Mouse (Mus musculus) lung, embryonic 15.5 days (tissue): ENCODE measurements around the gene Fam83e. TPM values are rescaled to one million over a fixed set of nuclear protein-coding genes. Genes with fewer than 3 reads are reported as not detected.

Experiments
- ATAC-seq: fragments of 200-750 bp; cut with Nextera tagmentation; 2 replicates; pipeline ENCODE4 v1.8.0; 2017; ENCODE audit warnings: moderate number of reproducible peaks, borderline replicate concordance; ENCODE audit not compliant: low FRiP score, low TSS enrichment; ENCODE audit errors: extremely low read depth
- H3K27ac ChIP-seq: fragments of 300-500 bp; sonication (generic); 2 replicates; pipeline ENCODE4 v1.5.1; 2015; ENCODE audit warnings: moderate library complexity, mild to moderate bottlenecking, inconsistent platforms
- H3K27me3 ChIP-seq: fragments of 300-500 bp; sonication (generic); 2 replicates; pipeline ENCODE4 v1.6.1; 2015; ENCODE audit warnings: inconsistent platforms
- H3K36me3 ChIP-seq: fragments of 300-500 bp; sonication (generic); 2 replicates; pipeline ENCODE4 v1.6.1; 2015; ENCODE audit warnings: inconsistent platforms
- H3K4me1 ChIP-seq: fragments of 300-500 bp; sonication (generic); 2 replicates; pipeline ENCODE4 v1.6.1; 2015; ENCODE audit warnings: inconsistent platforms
- H3K4me2 ChIP-seq: fragments of 300-500 bp; sonication (generic); 2 replicates; pipeline ENCODE4 v1.6.1; 2015; ENCODE audit warnings: inconsistent platforms, mild to moderate bottlenecking, moderate library complexity
- H3K4me3 ChIP-seq: fragments of 300-500 bp; sonication (generic); 2 replicates; pipeline ENCODE4 v1.5.1; 2015; ENCODE audit warnings: mild to moderate bottlenecking, inconsistent platforms
- H3K9ac ChIP-seq: fragments of 300-500 bp; sonication (generic); 2 replicates; pipeline ENCODE4 v1.6.1; 2015; ENCODE audit warnings: inconsistent platforms
- H3K9me3 ChIP-seq: fragments of 300-500 bp; sonication (generic); 2 replicates; pipeline ENCODE4 v1.6.1; 2016; ENCODE audit warnings: inconsistent platforms
- WGBS: fragments of 180-500 bp; shearing (Covaris S2); methylation state at CpG from one replicate; pipeline ENCODE4 v1.1.7; 2015; 5-methylcytosine and 5-hydroxymethylcytosine counted together
- polyA plus RNA-seq: library from polyadenylated mRNA; unstranded; fragments of >200 nt; fragmentation: Nextera tagmentation; extraction: Ambion mirVana; gene quantifications from 2 replicates; pipeline ENCODE4 v1.2.1, GENCODE M21; 2015

Fam83e gene
- polyA plus RNA-seq, 1 experiment from 2014 or later, result 1.5 TPM

GRCm38 (mm10) chr7:45703521-45704033 lies 17.4 kb upstream of the Fam83e start:
- Histone ChIP-seq H3K9me3 (no peaks in the 10 kb centered on the region), H3K9ac (peak overlapping the region; percentile 18; the same call in 1 of the 2 replicates), H3K27me3 (peaks cover 29% of the 10 kb centered on the region), H3K4me1 (peaks cover 58% of the 10 kb centered on the region), H3K27ac (peak overlapping the region; percentile 79), H3K36me3 (no peaks in the 10 kb centered on the region), H3K4me3 (peak overlapping the region; percentile 40), H3K4me2 (peak overlapping the region; percentile 98)
- no peak for ATAC-seq
- 33% methylated on average over 12 of the region's 12 CpGs for WGBS

GRCm38 (mm10) chr7:45704046-45704559 lies 16.9 kb upstream of the Fam83e start:
- Histone ChIP-seq H3K4me1 (peaks cover 63% of the 10 kb centered on the region), H3K4me3 (peak overlapping the region; percentile 40), H3K27ac (peak overlapping the region; percentile 79), H3K9me3 (no peaks in the 10 kb centered on the region), H3K9ac (peak overlapping the region; percentile 33; the same call in 1 of the 2 replicates), H3K4me2 (peak overlapping the region; percentile 98), H3K36me3 (no peaks in the 10 kb centered on the region), H3K27me3 (peaks cover 23% of the 10 kb centered on the region)
- WGBS, result under 1% methylated on average over 13 of the region's 13 CpGs
- peak; percentile 29; the same call in 1 of the 2 replicates for ATAC-seq

GRCm38 (mm10) chr7:45704730-45705442 lies 16.1 kb upstream of the Fam83e start, which contains the start of gene Dbp:
Gene Dbp (plus strand): TSS chr7:45705088.
- Histone ChIP-seq H3K4me3 (peak within 1 kb of the TSS; percentile 61), H3K9me3 (no peaks in the 10 kb centered on the region), H3K36me3 (no peaks in the 10 kb centered on the region), H3K4me2 (peak within 1 kb of the TSS; percentile 98), H3K27me3 (peaks cover 15% of the 10 kb centered on the region), H3K4me1 (peaks cover 64% of the 10 kb centered on the region), H3K9ac (peak within 1 kb of the TSS; percentile 77), H3K27ac (peak within 1 kb of the TSS; percentile 86)
- WGBS, result under 1% methylated on average over 36 of the region's 36 CpGs
- peak; percentile 90 for ATAC-seq

DNA sequence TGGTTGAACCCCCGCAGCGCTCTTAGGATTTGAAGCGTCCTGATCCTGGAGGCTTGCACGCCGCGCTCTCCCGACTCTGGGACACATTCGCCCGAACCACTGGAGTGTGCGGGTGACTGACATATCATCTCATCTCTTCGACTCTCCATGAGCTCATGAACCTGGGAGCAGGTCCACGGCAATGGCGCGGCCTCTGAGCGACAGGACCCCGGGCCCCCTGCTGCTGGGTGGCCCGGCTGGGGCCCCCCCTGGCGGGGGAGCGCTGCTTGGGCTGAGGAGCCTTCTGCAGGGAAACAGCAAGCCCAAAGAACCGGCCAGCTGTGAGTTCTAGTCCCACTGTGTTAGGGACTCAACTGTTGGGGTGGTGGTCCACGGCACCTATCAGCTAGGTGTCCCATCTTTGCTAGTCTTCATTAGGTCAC lies 15.6 kb upstream of the Fam83e start:
- H3K4me3 ChIP-seq, result peak overlapping the region; percentile 61
- H3K4me1 ChIP-seq, result peaks cover 59% of the 10 kb centered on the region
- H3K27me3 ChIP-seq, result peaks cover 10% of the 10 kb centered on the region
- no peaks in the 10 kb centered on the region for H3K9me3 ChIP-seq
- H3K9ac ChIP-seq, result peak overlapping the region; percentile 77
- H3K36me3 ChIP-seq, result peaks cover 1% of the 10 kb centered on the region
- H3K4me2 ChIP-seq, result peak overlapping the region; percentile 98
- no peak for ATAC-seq
- H3K27ac ChIP-seq, result peak overlapping the region; percentile 86
- 1% methylated on average over 21 of the region's 21 CpGs for WGBS

DNA sequence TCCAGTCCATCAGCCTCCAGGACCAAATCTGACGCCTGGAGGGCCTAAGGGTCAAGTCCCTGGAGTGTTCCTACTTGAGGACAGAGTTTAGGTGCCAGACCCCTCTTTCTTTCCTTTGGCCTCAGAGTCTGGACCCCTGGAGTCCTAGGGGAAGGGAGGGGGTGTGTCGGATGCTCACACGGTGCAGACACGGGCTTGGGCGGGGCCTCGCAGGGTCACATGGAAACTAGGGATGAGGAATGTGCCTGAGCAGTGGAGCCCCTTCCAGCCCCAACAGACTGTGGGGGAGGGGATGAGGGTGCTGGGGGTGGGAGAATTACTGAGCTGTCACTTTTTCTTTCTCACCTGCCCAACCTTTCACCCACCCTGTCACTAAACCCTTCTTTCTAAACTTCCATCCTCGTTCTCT lies 15.1 kb upstream of the Fam83e start:
- Histone ChIP-seq H3K4me2 (peak overlapping the region; percentile 98), H3K4me1 (peaks cover 57% of the 10 kb centered on the region), H3K36me3 (peaks cover 6% of the 10 kb centered on the region), H3K4me3 (peak overlapping the region; percentile 61), H3K9ac (peak overlapping the region; percentile 77), H3K27ac (peak overlapping the region; percentile 86), H3K9me3 (no peaks in the 10 kb centered on the region), H3K27me3 (peaks cover 7% of the 10 kb centered on the region; the same call in 1 of the 2 replicates)
- ATAC-seq, result no peak
- 1% methylated on average over 7 of the region's 7 CpGs for WGBS

DNA sequence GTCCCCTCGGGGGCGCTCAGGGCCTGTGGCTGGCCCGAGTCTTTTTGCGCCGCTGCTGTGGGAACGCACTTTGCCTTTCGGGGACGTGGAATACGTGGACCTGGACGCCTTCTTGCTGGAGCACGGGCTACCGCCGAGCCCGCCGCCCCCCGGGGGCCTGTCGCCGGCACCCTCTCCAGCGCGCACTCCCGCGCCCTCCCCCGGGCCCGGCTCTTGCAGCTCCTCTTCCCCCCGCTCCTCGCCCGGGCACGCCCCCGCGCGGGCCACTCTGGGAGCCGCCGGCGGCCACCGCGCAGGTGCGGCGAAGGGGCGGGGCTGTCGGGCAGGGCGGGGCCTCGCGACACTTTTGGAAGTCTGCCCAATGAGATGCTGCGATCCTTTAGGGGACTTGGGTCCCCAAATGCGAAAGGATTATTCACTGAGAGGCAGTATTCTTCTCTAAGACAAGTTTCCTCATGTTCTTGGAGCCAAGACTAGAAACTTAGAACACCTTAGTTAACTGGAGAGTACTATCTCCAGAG lies 14.2 kb upstream of the Fam83e start:
- peak overlapping the region; percentile 98 for H3K4me2 ChIP-seq
- ATAC-seq, result no peak
- peak overlapping the region; percentile 77 for H3K9ac ChIP-seq
- peaks cover 15% of the 10 kb centered on the region for H3K36me3 ChIP-seq
- H3K27ac ChIP-seq, result peak overlapping the region; percentile 86
- H3K27me3 ChIP-seq, result no peaks in the 10 kb centered on the region; the same call in 1 of the 2 replicates
- H3K4me1 ChIP-seq, result peaks cover 52% of the 10 kb centered on the region
- WGBS, result under 1% methylated on average over 29 of the region's 45 CpGs
- no peaks in the 10 kb centered on the region for H3K9me3 ChIP-seq
- peak overlapping the region; percentile 61 for H3K4me3 ChIP-seq

- Histone ChIP-seq H3K9me3 (no peaks in the 10 kb centered on the region), H3K27me3 (no peaks in the 10 kb centered on the region), H3K4me2 (peak overlapping the region; percentile 98), H3K36me3 (peaks cover 22% of the 10 kb centered on the region), H3K27ac (peak overlapping the region; percentile 86), H3K9ac (peak overlapping the region; percentile 8; the same call in 1 of the 2 replicates), H3K4me1 (peaks cover 52% of the 10 kb centered on the region), H3K4me3 (peak overlapping the region; percentile 61)
- ATAC-seq, result peak; percentile 16; the same call in 1 of the 2 replicates
- under 1% methylated on average over 27 of the region's 27 CpGs for WGBS
Measured at GRCm38 (mm10) chr7:45707375-45707967, 13.5 kb upstream of the Fam83e start.

- peak overlapping the region; percentile 98 for H3K4me2 ChIP-seq
- no peaks in the 10 kb centered on the region for H3K27me3 ChIP-seq
- H3K9ac ChIP-seq, result no peak overlapping the region
- H3K27ac ChIP-seq, result peak overlapping the region; percentile 86
- H3K36me3 ChIP-seq, result peaks cover 30% of the 10 kb centered on the region
- H3K4me3 ChIP-seq, result 0 out of 2 replicates have a peak overlapping the region, but pooled peaks have one; percentile 61
- no peak for ATAC-seq
- H3K9me3 ChIP-seq, result no peaks in the 10 kb centered on the region
- 33% methylated on average over 13 of the region's 13 CpGs for WGBS
- peaks cover 57% of the 10 kb centered on the region for H3K4me1 ChIP-seq
Measured at GRCm38 (mm10) chr7:45708221-45708761, 12.7 kb upstream of the Fam83e start.

- Histone ChIP-seq H3K4me3 (no peak overlapping the region), H3K36me3 (peaks cover 34% of the 10 kb centered on the region), H3K27ac (no peak overlapping the region), H3K9me3 (no peaks in the 10 kb centered on the region), H3K9ac (no peak overlapping the region), H3K4me1 (peaks cover 56% of the 10 kb centered on the region), H3K4me2 (no peak overlapping the region), H3K27me3 (no peaks in the 10 kb centered on the region)
- 36% methylated on average over 6 of the region's 6 CpGs for WGBS
- ATAC-seq, result no peak
Measured at GRCm38 (mm10) chr7:45709036-45709435, 12.0 kb upstream of the Fam83e start.

DNA sequence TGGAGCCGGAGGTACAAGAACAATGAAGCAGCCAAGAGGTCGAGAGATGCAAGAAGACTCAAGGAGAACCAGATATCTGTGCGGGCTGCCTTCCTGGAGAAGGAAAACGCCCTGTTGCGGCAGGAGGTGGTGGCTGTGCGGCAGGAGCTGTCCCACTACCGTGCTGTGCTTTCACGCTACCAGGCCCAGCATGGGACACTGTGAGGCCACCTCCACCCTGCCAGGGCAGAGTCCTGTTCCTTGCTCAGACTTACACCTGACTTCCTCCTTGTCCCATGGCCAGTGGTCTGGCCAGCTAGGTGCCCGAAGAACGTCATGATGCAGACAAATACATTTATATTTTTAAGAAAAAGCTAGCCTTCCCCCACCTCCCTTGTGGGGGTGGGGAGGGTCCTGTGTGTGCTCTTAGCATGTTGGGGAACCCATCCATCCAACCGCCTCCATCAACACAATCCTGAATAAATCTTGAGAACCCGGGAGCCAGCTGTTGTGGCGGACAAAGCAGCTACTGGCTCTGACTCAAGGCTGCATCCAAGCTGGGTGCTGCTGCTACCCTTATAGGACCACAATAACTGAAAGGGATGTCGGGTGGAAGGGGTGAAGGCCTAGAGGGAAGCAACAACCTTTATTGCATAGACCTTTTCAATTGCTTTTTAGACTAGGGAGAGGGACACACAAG lies 11.2 kb upstream of the Fam83e start:
- H3K9ac ChIP-seq, result no peak overlapping the region
- H3K4me2 ChIP-seq, result no peak overlapping the region
- peaks cover 59% of the 10 kb centered on the region for H3K4me1 ChIP-seq
- H3K36me3 ChIP-seq, result peaks cover 34% of the 10 kb centered on the region
- H3K4me3 ChIP-seq, result no peak overlapping the region
- no peaks in the 10 kb centered on the region for H3K27me3 ChIP-seq
- H3K9me3 ChIP-seq, result no peaks in the 10 kb centered on the region
- no peak overlapping the region for H3K27ac ChIP-seq
- 55% methylated on average over 14 of the region's 14 CpGs for WGBS
- ATAC-seq, result no peak
